ENCODE assay signal across 8 mouse cellular contexts in genomic region chr3:127257279-127257925, GRCm38 (mm10).
DNase-seq lines count a peak whose midpoint lies in the region; ATAC-seq and TF ChIP-seq lines count a peak whose summit lies in the region.

No protein-coding gene starts in this region.

- peak overlapping the region; percentile 35; the same call in 1 of the 2 replicates for H3K9ac ChIP-seq in hindbrain, postnatal 0 days (replicated peaks; ENCODE audit: low read length)

- H3K9me3 ChIP-seq in hindbrain, postnatal 0 days (ENCODE audit: low read length) = no peaks in the 10 kb centered on the region

- 2% methylated on average over 13 of the region's 13 CpGs for WGBS in hindbrain, postnatal 0 days

- TF ChIP-seq CTCF in hindbrain, postnatal 0 days (IDR thresholded peaks at IDR 0.05; ENCODE audit: low read depth) = no peak

- no peaks in the 10 kb centered on the region for H3K27me3 ChIP-seq in hindbrain, postnatal 0 days (ENCODE audit: insufficient read depth, low read length)

- peak overlapping the region; percentile 39 for H3K4me3 ChIP-seq in hindbrain, postnatal 0 days (ENCODE audit: low read length)

- peak overlapping the region; percentile 67 for H3K4me2 ChIP-seq in hindbrain, postnatal 0 days (ENCODE audit: low read depth, low read length)

- peak; percentile 92 for DNase-seq in NIH3T3 (ENCODE audit: low read depth)
- peak; percentile 68 to 70 for DNase-seq in cerebellum, postnatal 25 days
- peak; percentile 62 for DNase-seq in gastrocnemius, postnatal 10 days
- DNase-seq in hindbrain, postnatal 0 days (ENCODE audit: low spot score) = peak; percentile 65
- DNase-seq in left cerebral cortex, adult 18-20 months (ENCODE audit: low spot score in 2 of 2) = peak; percentile 33 to 37
- peak; percentile 60 for DNase-seq in lung, postnatal 36 days
- peak; percentile 17 for DNase-seq in right cerebral cortex, postnatal 4 days

- peak overlapping the region; percentile 65; the same call in 1 of the 2 replicates for H3K27ac ChIP-seq in hindbrain, postnatal 0 days

- peaks cover 11% of the 10 kb centered on the region for H3K4me1 ChIP-seq in hindbrain, postnatal 0 days (ENCODE audit: insufficient read depth, low read length)

- peak; percentile 86 for ATAC-seq in hindbrain, postnatal 0 days
- ATAC-seq in megakaryocyte, adult 5-6 weeks (ENCODE audit: poor library complexity, severe bottlenecking) = no peak

- no peaks in the 10 kb centered on the region for H3K36me3 ChIP-seq in hindbrain, postnatal 0 days (ENCODE audit: insufficient read depth, low read length)

Comparison
In these comparisons a context has a peak if more than half of its experiments do, and no peak if none do; other contexts are left out.
1. DNase-seq: peak in every context shown above with its lines; median percentile 92 in NIH3T3; 69 in cerebellum, postnatal 25 days; 65 in hindbrain, postnatal 0 days; 62 in gastrocnemius, postnatal 10 days; 60 in lung, postnatal 36 days; 35 in left cerebral cortex, adult 18-20 months; 17 in right cerebral cortex, postnatal 4 days.